Mouse (Mus musculus): ENCODE results near the gene Pcyt2. TPM values are rescaled to one million over a fixed set of nuclear protein-coding genes. Genes with fewer than 3 reads are reported as not detected.

Gene Pcyt2
- polyA plus RNA-seq, 1 experiment from 2014 or later: 239 TPM

- Histone ChIP-seq H3K27ac (ENCODE audit: low read length) (no peak overlapping the region), H3K36me3 (ENCODE audit: control insufficient read depth, insufficient read depth, low read length) (peaks cover 19% of the 10 kb centered on the region), H3K9ac (ENCODE audit: low read depth, low read length) (no peak overlapping the region), H3K4me3 (ENCODE audit: low read depth, low read length) (no peak overlapping the region), H3K9me3 (replicated peaks; ENCODE audit: control insufficient read depth, low read length, poor library complexity, severe bottlenecking) (no peaks in the 10 kb centered on the region), H3K4me2 (ENCODE audit: low read length) (no peak overlapping the region), H3K4me1 (ENCODE audit: control insufficient read depth, insufficient read depth, low read length) (peaks cover 34% of the 10 kb centered on the region), H3K27me3 (ENCODE audit: control insufficient read depth, insufficient read depth, low read depth, low read length) (no peaks in the 10 kb centered on the region)
- ATAC-seq: no peak
Observed at GRCm38 (mm10) chr11:120575940-120576339, 41.8 kb downstream of the Pcyt2 start.

GRCm38 (mm10) chr11:120575046-120575445 lies 42.7 kb downstream of the Pcyt2 start:
- ATAC-seq: no peak

GRCm38 (mm10) chr11:120574278-120574600 lies 43.5 kb downstream of the Pcyt2 start:
- H3K36me3 ChIP-seq (ENCODE audit: control insufficient read depth, insufficient read depth, low read length): peaks cover 25% of the 10 kb centered on the region
- 43% methylated on average over 5 of the region's 5 CpGs for WGBS
- H3K4me1 ChIP-seq (ENCODE audit: control insufficient read depth, insufficient read depth, low read length): peaks cover 22% of the 10 kb centered on the region
- no peak overlapping the region for H3K27ac ChIP-seq (ENCODE audit: low read length)
- H3K27me3 ChIP-seq (ENCODE audit: control insufficient read depth, insufficient read depth, low read depth, low read length): no peaks in the 10 kb centered on the region
- H3K4me3 ChIP-seq (ENCODE audit: low read depth, low read length): peak overlapping the region; percentile 91
- H3K4me2 ChIP-seq (ENCODE audit: low read length): peak overlapping the region; percentile 97
- no peaks in the 10 kb centered on the region for H3K9me3 ChIP-seq (replicated peaks; ENCODE audit: control insufficient read depth, low read length, poor library complexity, severe bottlenecking)
- no peak for ATAC-seq
- H3K9ac ChIP-seq (ENCODE audit: low read depth, low read length): peak overlapping the region; percentile 85

More at GRCm38 (mm10) chr11:120575046-120575445, 42.7 kb downstream of the Pcyt2 start:
- 89% methylated on average over 2 of the region's 2 CpGs for WGBS
- Histone ChIP-seq H3K4me1 (ENCODE audit: control insufficient read depth, insufficient read depth, low read length) (peaks cover 30% of the 10 kb centered on the region), H3K4me3 (ENCODE audit: low read depth, low read length) (no peak overlapping the region), H3K9me3 (replicated peaks; ENCODE audit: control insufficient read depth, low read length, poor library complexity, severe bottlenecking) (no peaks in the 10 kb centered on the region), H3K4me2 (ENCODE audit: low read length) (no peak overlapping the region), H3K27ac (ENCODE audit: low read length) (no peak overlapping the region), H3K9ac (ENCODE audit: low read depth, low read length) (no peak overlapping the region), H3K36me3 (ENCODE audit: control insufficient read depth, insufficient read depth, low read length) (peaks cover 24% of the 10 kb centered on the region), H3K27me3 (ENCODE audit: control insufficient read depth, insufficient read depth, low read depth, low read length) (no peaks in the 10 kb centered on the region)

- H3K36me3 ChIP-seq (ENCODE audit: control insufficient read depth, insufficient read depth, low read length): peaks cover 21% of the 10 kb centered on the region
- peaks cover 19% of the 10 kb centered on the region for H3K4me1 ChIP-seq (ENCODE audit: control insufficient read depth, insufficient read depth, low read length)
- under 1% methylated on average over 23 of the region's 23 CpGs for WGBS
- H3K27me3 ChIP-seq (ENCODE audit: control insufficient read depth, insufficient read depth, low read depth, low read length): no peaks in the 10 kb centered on the region
- H3K9me3 ChIP-seq (replicated peaks; ENCODE audit: control insufficient read depth, low read length, poor library complexity, severe bottlenecking): no peaks in the 10 kb centered on the region
- H3K4me3 ChIP-seq (ENCODE audit: low read depth, low read length): peak overlapping the region; percentile 91
- H3K9ac ChIP-seq (ENCODE audit: low read depth, low read length): peak overlapping the region; percentile 85
- H3K4me2 ChIP-seq (ENCODE audit: low read length): peak overlapping the region; percentile 97
- no peak; the same call in 1 of the 2 replicates for ATAC-seq
- H3K27ac ChIP-seq (ENCODE audit: low read length): peak overlapping the region; percentile 92
Observed at GRCm38 (mm10) chr11:120573585-120574277, 44.0 kb downstream of the Pcyt2 start.

GRCm38 (mm10) chr11:120572752-120573584 lies 44.8 kb downstream of the Pcyt2 start, which contains the start of gene P4hb:
P4hb (minus strand) TSS chr11:120573253.
- Histone ChIP-seq H3K36me3 (ENCODE audit: control insufficient read depth, insufficient read depth, low read length) (peaks cover 22% of the 10 kb centered on the region), H3K27ac (ENCODE audit: low read length) (peak within 1 kb of the TSS; percentile 92), H3K4me3 (ENCODE audit: low read depth, low read length) (peak within 1 kb of the TSS; percentile 91), H3K9ac (ENCODE audit: low read depth, low read length) (peak within 1 kb of the TSS; percentile 85), H3K27me3 (ENCODE audit: control insufficient read depth, insufficient read depth, low read depth, low read length) (no peaks in the 10 kb centered on the region), H3K4me1 (ENCODE audit: control insufficient read depth, insufficient read depth, low read length) (peaks cover 19% of the 10 kb centered on the region), H3K4me2 (ENCODE audit: low read length) (peak within 1 kb of the TSS; percentile 97), H3K9me3 (replicated peaks; ENCODE audit: control insufficient read depth, low read length, poor library complexity, severe bottlenecking) (no peaks in the 10 kb centered on the region)
- peak; percentile 97 for ATAC-seq
- under 1% methylated on average over 91 of the region's 94 CpGs for WGBS

- under 1% methylated on average over 18 of the region's 24 CpGs for WGBS
- Histone ChIP-seq H3K4me2 (ENCODE audit: low read length) (peak overlapping the region; percentile 87), H3K27me3 (ENCODE audit: control insufficient read depth, insufficient read depth, low read depth, low read length) (no peaks in the 10 kb centered on the region), H3K9ac (ENCODE audit: low read depth, low read length) (peak overlapping the region; percentile 77), H3K9me3 (replicated peaks; ENCODE audit: control insufficient read depth, low read length, poor library complexity, severe bottlenecking) (no peaks in the 10 kb centered on the region), H3K4me1 (ENCODE audit: control insufficient read depth, insufficient read depth, low read length) (peaks cover 19% of the 10 kb centered on the region), H3K27ac (ENCODE audit: low read length) (peak overlapping the region; percentile 86), H3K36me3 (ENCODE audit: control insufficient read depth, insufficient read depth, low read length) (peaks cover 22% of the 10 kb centered on the region), H3K4me3 (ENCODE audit: low read depth, low read length) (peak overlapping the region; percentile 91)
- no peak; the same call in 1 of the 2 replicates for ATAC-seq
Observed at GRCm38 (mm10) chr11:120572417-120572751, 45.4 kb downstream of the Pcyt2 start.

GRCm38 (mm10) chr11:120571754-120572416 lies 45.9 kb downstream of the Pcyt2 start:
- WGBS: 18% methylated on average over 11 of the region's 11 CpGs
- peaks cover 24% of the 10 kb centered on the region for H3K36me3 ChIP-seq (ENCODE audit: control insufficient read depth, insufficient read depth, low read length)
- H3K4me3 ChIP-seq (ENCODE audit: low read depth, low read length): peak overlapping the region; percentile 91
- no peak for ATAC-seq
- peaks cover 19% of the 10 kb centered on the region for H3K4me1 ChIP-seq (ENCODE audit: control insufficient read depth, insufficient read depth, low read length)
- H3K27ac ChIP-seq (ENCODE audit: low read length): peak overlapping the region; percentile 86
- H3K4me2 ChIP-seq (ENCODE audit: low read length): peak overlapping the region; percentile 87
- peak overlapping the region; percentile 77 for H3K9ac ChIP-seq (ENCODE audit: low read depth, low read length)
- no peaks in the 10 kb centered on the region for H3K9me3 ChIP-seq (replicated peaks; ENCODE audit: control insufficient read depth, low read length, poor library complexity, severe bottlenecking)
- no peaks in the 10 kb centered on the region for H3K27me3 ChIP-seq (ENCODE audit: control insufficient read depth, insufficient read depth, low read depth, low read length)

GRCm38 (mm10) chr11:120571122-120571521 lies 46.6 kb downstream of the Pcyt2 start:
- no peak overlapping the region for H3K9ac ChIP-seq (ENCODE audit: low read depth, low read length)
- H3K4me2 ChIP-seq (ENCODE audit: low read length): peak overlapping the region; percentile 87; the same call in 1 of the 2 replicates
- peaks cover 29% of the 10 kb centered on the region for H3K36me3 ChIP-seq (ENCODE audit: control insufficient read depth, insufficient read depth, low read length)
- ATAC-seq: no peak
- H3K27me3 ChIP-seq (ENCODE audit: control insufficient read depth, insufficient read depth, low read depth, low read length): no peaks in the 10 kb centered on the region
- no peaks in the 10 kb centered on the region for H3K9me3 ChIP-seq (replicated peaks; ENCODE audit: control insufficient read depth, low read length, poor library complexity, severe bottlenecking)
- H3K27ac ChIP-seq (ENCODE audit: low read length): no peak overlapping the region
- no peak overlapping the region for H3K4me3 ChIP-seq (ENCODE audit: low read depth, low read length)
- WGBS: 93% methylated on average over 3 of the region's 3 CpGs
- H3K4me1 ChIP-seq (ENCODE audit: control insufficient read depth, insufficient read depth, low read length): peaks cover 19% of the 10 kb centered on the region
